Mouse (Mus musculus) left cerebral cortex, adult 8-10 months (tissue): ENCODE results near the gene Cyp2e1. TPM values are rescaled to one million over a fixed set of nuclear protein-coding genes. Genes with fewer than 3 reads are reported as not detected.
A peak's percentile ranks its signal among the peaks of the same experiment; 100 is the strongest.

Experiments
- DNase-seq, 2 experiments: peaks; one replicate each; pipeline ENCODE4 v3.0.0; 2022; ENCODE audit warnings: low spot score in 2 of 2
- total RNA-seq, 4 experiments: library from RNA; stranded (reverse); gene quantifications; 2 replicates each; pipeline ENCODE4 v1.2.4; 2022

Cyp2e1 gene
- total RNA-seq, 4 experiments from 2014 or later = 0.36 TPM; not detected in 3

DNA sequence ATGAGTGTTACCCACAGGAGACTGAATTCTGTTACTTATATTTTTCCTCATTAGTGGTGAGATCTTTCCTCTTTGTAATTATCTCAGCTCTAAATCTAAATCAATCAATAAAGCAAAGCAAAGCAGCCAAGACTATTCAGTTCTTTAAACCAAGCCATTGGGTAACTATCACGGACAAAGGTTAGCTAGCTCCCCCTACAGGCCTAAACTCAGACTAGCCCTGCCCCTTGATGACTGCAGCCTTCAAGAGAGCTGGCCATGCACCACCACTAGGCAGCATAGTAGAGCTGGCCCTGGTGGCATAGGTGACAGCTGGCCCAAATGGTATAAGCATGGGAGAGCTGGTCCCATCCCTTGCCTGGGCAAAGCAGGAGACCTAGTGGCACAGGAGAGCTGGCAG, 42.2 kb downstream of the Cyp2e1 start:
- peak in 1 of 2 experiments; percentile 55 for DNase-seq

- DNase-seq = no peak
Observed at GRCm38 (mm10) chr7:140810496-140810895, 47.0 kb downstream of the Cyp2e1 start.

- no peak for DNase-seq
Observed at GRCm38 (mm10) chr7:140811714-140812113, 48.2 kb downstream of the Cyp2e1 start.

DNA sequence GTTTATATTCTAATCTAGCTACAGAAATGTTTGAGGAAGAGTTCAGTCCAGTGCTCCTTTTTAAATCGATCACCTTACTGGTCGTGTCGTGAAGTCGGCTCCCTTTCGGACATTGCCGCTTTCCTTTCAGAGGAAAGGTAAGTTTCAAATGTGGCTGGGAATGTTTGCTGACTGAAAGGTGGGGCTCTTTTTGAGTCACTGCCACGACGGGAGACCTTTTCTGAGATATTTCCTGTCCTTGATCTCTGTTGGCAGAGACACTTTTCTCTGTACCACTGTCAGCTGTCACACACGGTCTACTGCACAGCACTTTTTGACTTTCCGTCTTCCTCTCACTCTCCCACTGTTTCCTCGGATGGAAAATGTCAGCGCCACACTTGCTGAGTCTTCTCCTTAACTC, 49.3 kb downstream of the Cyp2e1 start:
- no peak for DNase-seq

DNA sequence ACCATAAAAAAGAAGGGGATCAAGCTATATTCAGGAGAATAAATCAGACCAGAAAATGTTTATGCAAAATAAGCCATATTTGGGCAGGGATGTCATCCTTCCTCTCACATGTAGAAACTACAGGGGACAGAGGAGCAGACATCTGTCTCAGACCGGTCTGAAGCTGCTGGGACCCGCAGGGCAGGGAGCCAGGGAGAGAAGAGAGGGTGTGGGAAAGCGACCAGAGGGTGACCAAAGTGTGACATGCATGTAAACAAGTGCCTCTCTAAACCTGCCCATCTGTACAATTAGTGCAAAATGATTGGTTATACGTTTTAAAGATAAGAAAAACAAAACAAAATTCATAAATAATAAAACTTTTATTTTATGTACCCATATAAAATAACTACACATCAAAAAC, 56.6 kb downstream of the Cyp2e1 start:
- no peak for DNase-seq

GRCm38 (mm10) chr7:140821305-140821652, 57.7 kb downstream of the Cyp2e1 start:
- no peak for DNase-seq

GRCm38 (mm10) chr7:140821653-140822329, 58.3 kb downstream of the Cyp2e1 start, which contains the start of gene Zfp941:
Zfp941 (minus strand) TSS chr7:140822178.
- peak; percentile 45 to 78 for DNase-seq

- no peak for DNase-seq
Observed at GRCm38 (mm10) chr7:140822731-140823130, 59.2 kb downstream of the Cyp2e1 start.

Other genes with a start within 250 kb of the Cyp2e1 start
- not detected for gene Olfr538, start 195.9 kb upstream of the Cyp2e1 start, total RNA-seq
- gene Olfr46, start 162.5 kb upstream of the Cyp2e1 start, total RNA-seq = under 1 TPM in 2 of 4 experiments, not detected in 2; 0.07 to 0.08 TPM
- gene Olfr61, start 134.8 kb upstream of the Cyp2e1 start, total RNA-seq = not detected
- gene Olfr53, start 117.3 kb upstream of the Cyp2e1 start, total RNA-seq = not detected
- under 1 TPM; 0.04 to 0.09 (median 0.07) TPM for gene Olfr539, start 103.8 kb upstream of the Cyp2e1 start, total RNA-seq
- gene Olfr45, start 81.8 kb upstream of the Cyp2e1 start, total RNA-seq = not detected
- gene Olfr541, start 66.5 kb upstream of the Cyp2e1 start, total RNA-seq = not detected
- gene Syce1, start 24.1 kb downstream of the Cyp2e1 start, total RNA-seq = under 1 TPM in 3 of 4 experiments, not detected in 1; 0.40 to 0.91 (median 0.46) TPM
- 10 to 100 TPM; 29.5 to 33.1 (median 29.7) TPM for gene Zfp941, start 58.4 kb downstream of the Cyp2e1 start, total RNA-seq
- 10 to 100 TPM in 1 of 4 experiments, 1 to 10 TPM in 3; 6.2 to 13.1 (median 8.4) TPM for gene Urah, start 71.3 kb downstream of the Cyp2e1 start, total RNA-seq
- not detected for gene Scgb1c1, start 81.8 kb downstream of the Cyp2e1 start, total RNA-seq
- under 1 TPM in 1 of 4 experiments, not detected in 3; 0.36 TPM for gene Odf3, start 84.1 kb downstream of the Cyp2e1 start, total RNA-seq
- 1 to 10 TPM; 1.0 to 2.9 (median 2.5) TPM for gene Gm45785, start 92.6 kb downstream of the Cyp2e1 start, total RNA-seq
- 10 to 100 TPM; 60.1 to 70.0 (median 64.9) TPM for gene Ric8a, start 93.2 kb downstream of the Cyp2e1 start, total RNA-seq
- 10 to 100 TPM; 20.7 to 26.7 (median 23.2) TPM for gene Bet1l, start 93.8 kb downstream of the Cyp2e1 start, total RNA-seq
- gene Psmd13, start 118.2 kb downstream of the Cyp2e1 start, total RNA-seq = 100 to 1,000 TPM; 105 to 117 (median 109) TPM
- 10 to 100 TPM; 62.4 to 79.7 (median 73.7) TPM for gene Sirt3, start 118.6 kb downstream of the Cyp2e1 start, total RNA-seq
- 1 to 10 TPM; 1.7 to 3.9 (median 2.9) TPM for gene Cox8b, start 136.7 kb downstream of the Cyp2e1 start, total RNA-seq
- gene Nlrp6, start 157.2 kb downstream of the Cyp2e1 start, total RNA-seq = 1 to 10 TPM in 1 of 4 experiments, under 1 TPM in 3; 0.54 to 1.1 (median 0.92) TPM
- 1 to 10 TPM; 3.9 to 4.7 (median 4.3) TPM for gene Pgghg, start 177.7 kb downstream of the Cyp2e1 start, total RNA-seq
- gene Ifitm5, start 186.6 kb downstream of the Cyp2e1 start, total RNA-seq = under 1 TPM in 1 of 4 experiments, not detected in 3; 0.51 TPM
- not detected for gene Gm45717, start 192.2 kb downstream of the Cyp2e1 start, total RNA-seq
- gene Ifitm2, start 192.2 kb downstream of the Cyp2e1 start, total RNA-seq = 10 to 100 TPM; 13.5 to 19.6 (median 16.7) TPM
- gene Ifitm1, start 203.5 kb downstream of the Cyp2e1 start, total RNA-seq = 1 to 10 TPM; 3.6 to 7.4 (median 5.0) TPM
- 10 to 100 TPM; 12.2 to 26.6 (median 17.7) TPM for gene Ifitm3, start 247.0 kb downstream of the Cyp2e1 start, total RNA-seq